In the genomic region with DNA sequence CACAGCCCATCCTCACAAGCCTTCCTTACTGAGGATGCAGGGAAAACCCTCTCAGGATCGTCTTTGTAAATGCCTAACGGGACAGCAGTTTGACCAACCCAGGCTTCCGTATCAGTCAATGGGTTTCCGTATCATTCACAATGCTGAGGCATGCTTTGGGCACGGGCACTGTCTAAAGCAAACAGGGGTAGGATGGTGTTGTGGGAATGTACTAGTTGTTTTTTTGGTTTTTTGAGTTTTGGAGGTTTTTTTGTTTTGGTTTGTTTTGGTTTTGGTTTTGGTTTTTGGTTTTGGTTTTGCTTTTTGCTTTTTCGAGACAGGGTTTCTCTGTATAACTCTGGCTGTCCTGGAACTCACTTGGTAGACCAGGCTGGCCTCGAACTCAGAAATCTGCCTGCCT, we compare ENCODE assay signal across 26 mouse cellular contexts.
A peak's percentile ranks its signal among the peaks of the same experiment; 100 is the strongest.
DNase-seq lines count a peak whose midpoint lies in the region; ATAC-seq and TF ChIP-seq lines count a peak whose summit lies in the region.
"Had no signal": no experiment of that assay in that cellular context is flagged by ENCODE, and none has a peak within 500 bp of the region (broad histone marks: within the 10 kb centered on the region; RNA-seq: fewer than 3 reads in every experiment).

No protein-coding gene starts in this region.

- H3K4me3 ChIP-seq in forebrain, embryonic 10.5 days, result no peak overlapping the region
- H3K4me3 ChIP-seq in forebrain, postnatal 0 days (ENCODE audit: low read depth, low read length), result no peak overlapping the region
- no peak overlapping the region for H3K4me3 ChIP-seq in hindbrain, embryonic 10.5 days
- no peak overlapping the region for H3K4me3 ChIP-seq in hindbrain, postnatal 0 days (ENCODE audit: low read length)
- H3K4me3 ChIP-seq: embryonic facial prominence, embryonic 10.5 days; embryonic facial prominence, embryonic 13.5 days; erythroblast, embryonic 14.5 days; hindbrain, embryonic 15.5 days had no signal

- H3K4me1 ChIP-seq in forebrain, embryonic 10.5 days, result peaks cover 79% of the 10 kb centered on the region
- H3K4me1 ChIP-seq in forebrain, postnatal 0 days (ENCODE audit: insufficient read depth), result peaks cover 16% of the 10 kb centered on the region
- H3K4me1 ChIP-seq in hindbrain, embryonic 10.5 days (replicated peaks), result peaks cover 76% of the 10 kb centered on the region
- H3K4me1 ChIP-seq in hindbrain, postnatal 0 days (ENCODE audit: insufficient read depth, low read length), result peaks cover 17% of the 10 kb centered on the region

- H3K27me3 ChIP-seq in forebrain, embryonic 10.5 days (ENCODE audit: poor library complexity, severe bottlenecking), result peaks cover 23% of the 10 kb centered on the region; the same call in 1 of the 2 replicates
- no peaks in the 10 kb centered on the region for H3K27me3 ChIP-seq in forebrain, postnatal 0 days (ENCODE audit: insufficient read depth, low read length)
- peaks cover 46% of the 10 kb centered on the region for H3K27me3 ChIP-seq in hindbrain, embryonic 10.5 days (ENCODE audit: insufficient read depth, poor library complexity, severe bottlenecking)
- no peaks in the 10 kb centered on the region for H3K27me3 ChIP-seq in hindbrain, postnatal 0 days (ENCODE audit: insufficient read depth, low read length)
- H3K27me3 ChIP-seq: embryonic facial prominence, embryonic 13.5 days; hindbrain, embryonic 15.5 days had no signal

- no peak overlapping the region for H3K4me2 ChIP-seq in forebrain, postnatal 0 days (ENCODE audit: low read depth)
- H3K4me2 ChIP-seq in hindbrain, postnatal 0 days (ENCODE audit: low read depth, low read length), result no peak overlapping the region
- H3K4me2 ChIP-seq: embryonic facial prominence, embryonic 13.5 days; heart, embryonic 11.5 days; hindbrain, embryonic 15.5 days had no signal

- 0 out of 2 replicates have a peak overlapping the region, but pooled peaks have one; percentile 36 for H3K27ac ChIP-seq in forebrain, embryonic 10.5 days
- H3K27ac ChIP-seq in forebrain, postnatal 0 days (ENCODE audit: low read depth, low read length), result no peak overlapping the region
- H3K27ac ChIP-seq in hindbrain, embryonic 10.5 days, result 0 out of 2 replicates have a peak overlapping the region, but pooled peaks have one; percentile 45
- no peak overlapping the region for H3K27ac ChIP-seq in hindbrain, postnatal 0 days
- H3K27ac ChIP-seq: embryonic facial prominence, embryonic 10.5 days; embryonic facial prominence, embryonic 13.5 days; hindbrain, embryonic 15.5 days had no signal

- WGBS in forebrain, embryonic 10.5 days, result 97% methylated on average over 7 of the region's 7 CpGs
- WGBS in forebrain, postnatal 0 days, result 93% methylated on average over 7 of the region's 7 CpGs
- 92% methylated on average over 7 of the region's 7 CpGs for WGBS in hindbrain, embryonic 10.5 days
- WGBS in hindbrain, postnatal 0 days, result 94% methylated on average over 7 of the region's 7 CpGs

- H3K36me3 ChIP-seq in forebrain, embryonic 10.5 days (replicated peaks), result no peaks in the 10 kb centered on the region
- no peaks in the 10 kb centered on the region for H3K36me3 ChIP-seq in forebrain, postnatal 0 days (ENCODE audit: insufficient read depth)
- no peaks in the 10 kb centered on the region for H3K36me3 ChIP-seq in hindbrain, embryonic 10.5 days
- no peaks in the 10 kb centered on the region for H3K36me3 ChIP-seq in hindbrain, postnatal 0 days (ENCODE audit: insufficient read depth, low read length)
- H3K36me3 ChIP-seq: embryonic facial prominence, embryonic 10.5 days; embryonic facial prominence, embryonic 13.5 days; hindbrain, embryonic 15.5 days had no signal

- no peaks in the 10 kb centered on the region; the same call in 1 of the 2 replicates for H3K9me3 ChIP-seq in forebrain, embryonic 10.5 days
- H3K9me3 ChIP-seq in forebrain, postnatal 0 days (ENCODE audit: low read length), result no peaks in the 10 kb centered on the region
- no peaks in the 10 kb centered on the region for H3K9me3 ChIP-seq in hindbrain, embryonic 10.5 days
- no peaks in the 10 kb centered on the region for H3K9me3 ChIP-seq in hindbrain, postnatal 0 days (ENCODE audit: low read length)
- H3K9me3 ChIP-seq: embryonic facial prominence, embryonic 10.5 days; embryonic facial prominence, embryonic 13.5 days; hindbrain, embryonic 15.5 days had no signal

- TF ChIP-seq CTCF in forebrain, postnatal 0 days (IDR thresholded peaks at IDR 0.05; ENCODE audit: low read depth), result no peak
- TF ChIP-seq CTCF in hindbrain, postnatal 0 days (IDR thresholded peaks at IDR 0.05; ENCODE audit: low read depth), result no peak

- no peak for DNase-seq in forebrain, embryonic 10.5 days (ENCODE audit: extremely low spot score, low spot score)
- no peak for DNase-seq in forebrain, postnatal 0 days
- no peak for DNase-seq in hindbrain, embryonic 10.5 days (ENCODE audit: low spot score)
- DNase-seq in hindbrain, postnatal 0 days (ENCODE audit: low spot score), result no peak
- peak; percentile 60 for DNase-seq in CD4-positive helper T cell, adult 2 months (ENCODE audit: low read depth, low spot score)
- DNase-seq in induced T-regulatory cell, adult 2 months (ENCODE audit: low read depth), result peak; percentile 78
- no peak for DNase-seq in adrenal gland, postnatal 4 days (ENCODE audit: low spot score in 2 of 2)
- DNase-seq: adrenal gland, adult 2 months; adrenal gland, postnatal 14 days; B cell, adult 2 months; cerebellum, adult 11-12 months; cerebellum, adult 8-10 months; cerebellum, postnatal 10 days; cerebellum, postnatal 36 days; embryo, embryonic 11 days; gastrocnemius, postnatal 14 days; heart, adult 11 months; kidney, adult 18-20 months; kidney, adult 9 months had no signal

- no peak overlapping the region for H3K9ac ChIP-seq in forebrain, postnatal 0 days
- H3K9ac ChIP-seq in hindbrain, postnatal 0 days (replicated peaks; ENCODE audit: low read length), result no peak overlapping the region
- H3K9ac ChIP-seq: embryonic facial prominence, embryonic 13.5 days; hindbrain, embryonic 15.5 days had no signal

- no peak for ATAC-seq in forebrain, postnatal 0 days
- ATAC-seq in hindbrain, postnatal 0 days, result no peak
- no peak for ATAC-seq in frontal cortex, adult (ENCODE audit: low TSS enrichment)
- ATAC-seq: intestine, embryonic 16.5 days had no signal

Comparison
In these comparisons a context has a peak if more than half of its experiments do, and no peak if none do; other contexts are left out.
1. H3K27ac ChIP-seq: peak in forebrain, embryonic 10.5 days (single experiment) and hindbrain, embryonic 10.5 days (single experiment); none in forebrain, postnatal 0 days (single experiment) and hindbrain, postnatal 0 days (single experiment).
2. DNase-seq: peak in CD4-positive helper T cell, adult 2 months (single experiment) and induced T-regulatory cell, adult 2 months (single experiment); none in forebrain, embryonic 10.5 days (single experiment), forebrain, postnatal 0 days (single experiment), hindbrain, embryonic 10.5 days (single experiment), hindbrain, postnatal 0 days (single experiment) and adrenal gland, postnatal 4 days (0 of 2).